Mouse (Mus musculus) stomach, postnatal 0 days (tissue): ENCODE measurements around the gene Clspn.

Experiments
- CTCF ChIP-seq: IDR thresholded peaks from 2 replicates; pipeline ENCODE4 v1.5.1; 2016; ENCODE audit warnings: antibody characterized with exemption, low read depth, mild to moderate bottlenecking, moderate library complexity
- EP300 ChIP-seq: optimal IDR thresholded peaks from 2 replicates; pipeline ENCODE3; 2016; ENCODE audit warnings: antibody characterized with exemption

- TF ChIP-seq CTCF, result no peak
- TF ChIP-seq EP300, result no peak
Observed at GRCm38 (mm10) chr4:126605751-126606150, 49.0 kb downstream of the Clspn start.
